Mouse (Mus musculus) adrenal gland, adult (tissue): ENCODE measurements at regions not wholly inside any gene's neighbourhood (a gene's known extent, or its start where the extent isn't known, plus 50 kb on each side); places are given as distances from the start of the nearest gene placed in this dataset.

Experiments used
- DNase-seq, 2 experiments: peaks; one replicate each; pipeline ENCODE4 v3.0.0; 2022 to 2023; ENCODE audit warnings: low spot score in 1 of 2; ENCODE audit not compliant: inconsistent age in 2 of 2

GRCm38 (mm10) chr12:106853711-106854240, 634.7 kb upstream of the 3110018I06Rik start:
- no peak for DNase-seq

GRCm38 (mm10) chr12:106855520-106855919, 632.9 kb upstream of the 3110018I06Rik start:
- DNase-seq, result no peak

GRCm38 (mm10) chr12:106861638-106862037, 626.8 kb upstream of the 3110018I06Rik start:
- DNase-seq, result no peak

GRCm38 (mm10) chr12:106864076-106864475, 624.4 kb upstream of the 3110018I06Rik start:
- DNase-seq, result no peak

- DNase-seq, result no peak
Measured at GRCm38 (mm10) chr12:106868036-106868435, 620.4 kb upstream of the 3110018I06Rik start.

GRCm38 (mm10) chr12:106871481-106871880, 617.0 kb upstream of the 3110018I06Rik start:
- DNase-seq, result no peak

- DNase-seq, result no peak
Measured at GRCm38 (mm10) chr12:106872966-106873730, 615.3 kb upstream of the 3110018I06Rik start.

GRCm38 (mm10) chr12:106890319-106890718, 598.1 kb upstream of the 3110018I06Rik start:
- DNase-seq, result no peak

GRCm38 (mm10) chr12:106894061-106894460, 594.4 kb upstream of the 3110018I06Rik start:
- DNase-seq, result no peak

- DNase-seq, result peak in 1 of 2 experiments; percentile 23
Measured at GRCm38 (mm10) chr12:106904202-106904601, 584.2 kb upstream of the 3110018I06Rik start.

GRCm38 (mm10) chr12:106912782-106913181, 575.6 kb upstream of the 3110018I06Rik start:
- DNase-seq, result no peak

- DNase-seq, result no peak
Measured at GRCm38 (mm10) chr12:106922571-106922991, 565.9 kb upstream of the 3110018I06Rik start.

- DNase-seq, result no peak
Measured at GRCm38 (mm10) chr12:106928389-106928788, 560.0 kb upstream of the 3110018I06Rik start.

- no peak for DNase-seq
Measured at GRCm38 (mm10) chr12:106929161-106929560, 559.3 kb upstream of the 3110018I06Rik start.

- DNase-seq, result no peak
Measured at GRCm38 (mm10) chr12:106931591-106931990, 556.8 kb upstream of the 3110018I06Rik start.

GRCm38 (mm10) chr12:106939381-106939780, 549.1 kb upstream of the 3110018I06Rik start:
- no peak for DNase-seq

GRCm38 (mm10) chr12:106943874-106944273, 544.6 kb upstream of the 3110018I06Rik start:
- DNase-seq, result no peak

GRCm38 (mm10) chr12:106952621-106953020, 535.8 kb upstream of the 3110018I06Rik start:
- DNase-seq, result no peak

GRCm38 (mm10) chr12:106955778-106956177, 532.7 kb upstream of the 3110018I06Rik start:
- peak; percentile 40 to 82 for DNase-seq

- DNase-seq, result no peak
Measured at GRCm38 (mm10) chr12:106956266-106956665, 532.2 kb upstream of the 3110018I06Rik start.

GRCm38 (mm10) chr12:106961991-106962390, 526.4 kb upstream of the 3110018I06Rik start:
- DNase-seq, result no peak

- DNase-seq, result no peak
Measured at GRCm38 (mm10) chr12:106963762-106964161, 524.7 kb upstream of the 3110018I06Rik start.

- no peak for DNase-seq
Measured at GRCm38 (mm10) chr12:106969873-106970272, 518.6 kb upstream of the 3110018I06Rik start.
